Mouse (Mus musculus): Measurements from ENCODE around the gene AA986860. TPM values are rescaled to one million over a fixed set of nuclear protein-coding genes. Genes with fewer than 3 reads are reported as not detected.
A peak's percentile ranks its signal among the peaks of the same experiment; 100 is the strongest.

AA986860 gene
- total and polyA plus RNA-seq, 3 experiments: 0.43 to 0.82 (median 0.47) TPM

- TF ChIP-seq CTCF (IDR thresholded peaks at IDR 0.05): no peak
- TF ChIP-seq POLR2A (IDR thresholded peaks at IDR 0.05; ENCODE audit: insufficient read depth, low read depth, low read length): peak; percentile 66
- intact Hi-C loops (cut with DNase I): loop anchor here (10.0 kb wide), 1 partner anchor 377 kb away; the partner anchor contains the start of gene Mapkapk2
- peak within 1 kb of the TSS; percentile 96 for H3K27ac ChIP-seq
- H3K79me2 ChIP-seq (replicated peaks; ENCODE audit: control insufficient read depth, insufficient read depth, low read length): no peaks in the 10 kb centered on the region; the same call in 1 of the 2 replicates
- peak; percentile 92 to 94 for DNase-seq
- peak within 1 kb of the TSS; percentile 89 for H3K4me3 ChIP-seq
- H3K9ac ChIP-seq (ENCODE audit: low read depth, low read length): peak within 1 kb of the TSS; percentile 95
- peaks cover 17% of the 10 kb centered on the region for H3K36me3 ChIP-seq (ENCODE audit: control insufficient read depth, insufficient read depth, low read length)
- WGBS: under 1% methylated on average over 54 of the region's 54 CpGs
- no peaks in the 10 kb centered on the region for H3K27me3 ChIP-seq (ENCODE audit: control insufficient read depth, insufficient read depth, low read length)
- peaks cover 4% of the 10 kb centered on the region for H3K4me1 ChIP-seq (ENCODE audit: control insufficient read depth, insufficient read depth, low read length)
Measured at GRCm38 (mm10) chr1:130717291-130717871, 14.4 kb upstream of the AA986860 start, which contains the start of gene Yod1. TSS of gene Yod1 (plus strand) at chr1:130717327.

- intact Hi-C loops (cut with DNase I): no loop called here
Measured at GRCm38 (mm10) chr1:130724206-130724605, 7.6 kb upstream of the AA986860 start.

GRCm38 (mm10) chr1:130726396-130726795 is 5.4 kb upstream of the AA986860 start:
- DNase-seq: no peak
- WGBS: 99% methylated on average over 2 of the region's 2 CpGs
- H3K4me1 ChIP-seq (ENCODE audit: control insufficient read depth, insufficient read depth, low read length): no peaks in the 10 kb centered on the region
- no peak overlapping the region for H3K27ac ChIP-seq
- H3K79me2 ChIP-seq (replicated peaks; ENCODE audit: control insufficient read depth, insufficient read depth, low read length): no peaks in the 10 kb centered on the region
- intact Hi-C loops (cut with DNase I): no loop called here
- no peaks in the 10 kb centered on the region for H3K27me3 ChIP-seq (ENCODE audit: control insufficient read depth, insufficient read depth, low read length)
- no peak overlapping the region for H3K9ac ChIP-seq (ENCODE audit: low read depth, low read length)
- H3K36me3 ChIP-seq (ENCODE audit: control insufficient read depth, insufficient read depth, low read length): peaks cover 3% of the 10 kb centered on the region; the same call in 1 of the 2 replicates
- no peak overlapping the region for H3K4me3 ChIP-seq
- TF ChIP-seq EP300 (IDR thresholded peaks at IDR 0.05; ENCODE audit: insufficient read depth, low read depth, low read length) (no peak), CTCF (IDR thresholded peaks at IDR 0.05) (no peak), POLR2A (IDR thresholded peaks at IDR 0.05; ENCODE audit: insufficient read depth, low read depth, low read length) (no peak)

More at GRCm38 (mm10) chr1:130724206-130724605, 7.6 kb upstream of the AA986860 start:
- TF ChIP-seq POLR2A (IDR thresholded peaks at IDR 0.05; ENCODE audit: insufficient read depth, low read depth, low read length) (no peak), EP300 (IDR thresholded peaks at IDR 0.05; ENCODE audit: insufficient read depth, low read depth, low read length) (no peak), CTCF (IDR thresholded peaks at IDR 0.05) (no peak)
- H3K27me3 ChIP-seq (ENCODE audit: control insufficient read depth, insufficient read depth, low read length): no peaks in the 10 kb centered on the region
- no peaks in the 10 kb centered on the region for H3K79me2 ChIP-seq (replicated peaks; ENCODE audit: control insufficient read depth, insufficient read depth, low read length)
- peaks cover 10% of the 10 kb centered on the region; the same call in 1 of the 2 replicates for H3K36me3 ChIP-seq (ENCODE audit: control insufficient read depth, insufficient read depth, low read length)
- no peak overlapping the region for H3K9ac ChIP-seq (ENCODE audit: low read depth, low read length)
- DNase-seq: no peak
- no peaks in the 10 kb centered on the region for H3K4me1 ChIP-seq (ENCODE audit: control insufficient read depth, insufficient read depth, low read length)
- no peak overlapping the region for H3K4me3 ChIP-seq
- 73% methylated on average over 5 of the region's 5 CpGs for WGBS
- H3K27ac ChIP-seq: no peak overlapping the region

GRCm38 (mm10) chr1:130728070-130728469 is 3.7 kb upstream of the AA986860 start:
- TF ChIP-seq EP300 (IDR thresholded peaks at IDR 0.05; ENCODE audit: insufficient read depth, low read depth, low read length): no peak
- DNase-seq: no peak

GRCm38 (mm10) chr1:130728708-130729107 is 3.1 kb upstream of the AA986860 start:
- Histone ChIP-seq H3K36me3 (ENCODE audit: control insufficient read depth, insufficient read depth, low read length) (peaks cover under 1% of the 10 kb centered on the region; the same call in 1 of the 2 replicates), H3K4me1 (ENCODE audit: control insufficient read depth, insufficient read depth, low read length) (no peaks in the 10 kb centered on the region), H3K4me3 (no peak overlapping the region), H3K27ac (no peak overlapping the region), H3K79me2 (replicated peaks; ENCODE audit: control insufficient read depth, insufficient read depth, low read length) (no peaks in the 10 kb centered on the region), H3K27me3 (ENCODE audit: control insufficient read depth, insufficient read depth, low read length) (no peaks in the 10 kb centered on the region), H3K9ac (ENCODE audit: low read depth, low read length) (no peak overlapping the region)
- intact Hi-C loops (cut with DNase I): no loop called here
- DNase-seq: no peak
- 62% methylated on average over 3 of the region's 3 CpGs for WGBS
- TF ChIP-seq EP300 (IDR thresholded peaks at IDR 0.05; ENCODE audit: insufficient read depth, low read depth, low read length) (no peak), CTCF (IDR thresholded peaks at IDR 0.05) (no peak), POLR2A (IDR thresholded peaks at IDR 0.05; ENCODE audit: insufficient read depth, low read depth, low read length) (no peak)

More at GRCm38 (mm10) chr1:130728070-130728469, 3.7 kb upstream of the AA986860 start:
- H3K27ac ChIP-seq: no peak overlapping the region
- no peak overlapping the region for H3K9ac ChIP-seq (ENCODE audit: low read depth, low read length)
- H3K27me3 ChIP-seq (ENCODE audit: control insufficient read depth, insufficient read depth, low read length): no peaks in the 10 kb centered on the region
- H3K36me3 ChIP-seq (ENCODE audit: control insufficient read depth, insufficient read depth, low read length): peaks cover 3% of the 10 kb centered on the region; the same call in 1 of the 2 replicates
- H3K79me2 ChIP-seq (replicated peaks; ENCODE audit: control insufficient read depth, insufficient read depth, low read length): no peaks in the 10 kb centered on the region
- no peak overlapping the region for H3K4me3 ChIP-seq
- no peaks in the 10 kb centered on the region for H3K4me1 ChIP-seq (ENCODE audit: control insufficient read depth, insufficient read depth, low read length)
- intact Hi-C loops (cut with DNase I): no loop called here
- 44% methylated on average over 1 of the region's 1 CpGs for WGBS

- TF ChIP-seq CTCF (IDR thresholded peaks at IDR 0.05): no peak
- TF ChIP-seq POLR2A (IDR thresholded peaks at IDR 0.05; ENCODE audit: insufficient read depth, low read depth, low read length): no peak
- no peak for TF ChIP-seq EP300 (IDR thresholded peaks at IDR 0.05; ENCODE audit: insufficient read depth, low read depth, low read length)
- WGBS: 76% methylated on average over 2 of the region's 2 CpGs
- H3K27ac ChIP-seq: no peak within 1 kb of the TSS
- no peak within 1 kb of the TSS for H3K4me3 ChIP-seq
- DNase-seq: no peak
- no peaks in the 10 kb centered on the region for H3K27me3 ChIP-seq (ENCODE audit: control insufficient read depth, insufficient read depth, low read length)
- no peak within 1 kb of the TSS for H3K9ac ChIP-seq (ENCODE audit: low read depth, low read length)
- H3K4me1 ChIP-seq (ENCODE audit: control insufficient read depth, insufficient read depth, low read length): no peaks in the 10 kb centered on the region
- no peaks in the 10 kb centered on the region for H3K79me2 ChIP-seq (replicated peaks; ENCODE audit: control insufficient read depth, insufficient read depth, low read length)
- intact Hi-C loops (cut with DNase I): no loop called here
- H3K36me3 ChIP-seq (ENCODE audit: control insufficient read depth, insufficient read depth, low read length): no peaks in the 10 kb centered on the region
Measured at GRCm38 (mm10) chr1:130729153-130729552, 2.6 kb upstream of the AA986860 start, which contains the start of gene Pfkfb2. TSS of gene Pfkfb2 (minus strand) at chr1:130729253.

Measured in heart, adult 2 months (tissue).